Mouse (Mus musculus) forebrain, embryonic 12.5 days (tissue): ENCODE results near the gene Pcyt1a. TPM values are rescaled to one million over a fixed set of nuclear protein-coding genes. Genes with fewer than 3 reads are reported as not detected.

Experiments
- ATAC-seq: fragments of 200-750 bp; cut with Nextera tagmentation; 2 replicates; pipeline ENCODE4 v1.8.0; 2017; ENCODE audit warnings: moderate TSS enrichment; ENCODE audit not compliant: low FRiP score
- H3K27ac ChIP-seq: fragments of 300-500 bp; sonication (generic); 2 replicates; pipeline ENCODE4 v1.5.1; 2016; ENCODE audit warnings: mild to moderate bottlenecking
- H3K27me3 ChIP-seq: fragments of 300-500 bp; sonication (generic); 2 replicates; pipeline ENCODE4 v1.6.1; 2016; ENCODE audit warnings: mild to moderate bottlenecking
- H3K36me3 ChIP-seq: fragments of 300-500 bp; sonication (generic); replicated peaks from 2 replicates; pipeline ENCODE4 v1.6.1; 2016; ENCODE audit warnings: mild to moderate bottlenecking
- H3K4me1 ChIP-seq: fragments of 300-500 bp; sonication (generic); 2 replicates; pipeline ENCODE4 v1.6.1; 2016
- H3K4me2 ChIP-seq: fragments of 300-500 bp; sonication (generic); 2 replicates; pipeline ENCODE4 v1.6.1; 2016; ENCODE audit warnings: mild to moderate bottlenecking, moderate library complexity
- H3K4me3 ChIP-seq: fragments of 300-500 bp; sonication (generic); replicated peaks from 2 replicates; pipeline ENCODE4 v1.5.1; 2016; ENCODE audit warnings: mild to moderate bottlenecking
- H3K9ac ChIP-seq: fragments of 300-500 bp; sonication (generic); 2 replicates; pipeline ENCODE4 v1.6.1; 2016; ENCODE audit warnings: mild to moderate bottlenecking
- H3K9me3 ChIP-seq: fragments of 300-500 bp; sonication (generic); 2 replicates; pipeline ENCODE4 v1.6.1; 2016
- WGBS: fragments of 180-500 bp; shearing (Covaris S2); methylation state at CpG from one replicate; pipeline ENCODE4 v1.1.7; 2016; 5-methylcytosine and 5-hydroxymethylcytosine counted together
- polyA plus RNA-seq: library from polyadenylated mRNA; unstranded; fragments of >200 nt; fragmentation: Nextera tagmentation; extraction: Ambion mirVana; gene quantifications from 2 replicates; pipeline ENCODE4 v1.2.1, GENCODE M21; 2016

Gene Pcyt1a
- polyA plus RNA-seq, 1 experiment from 2014 or later = 42.7 TPM

DNA sequence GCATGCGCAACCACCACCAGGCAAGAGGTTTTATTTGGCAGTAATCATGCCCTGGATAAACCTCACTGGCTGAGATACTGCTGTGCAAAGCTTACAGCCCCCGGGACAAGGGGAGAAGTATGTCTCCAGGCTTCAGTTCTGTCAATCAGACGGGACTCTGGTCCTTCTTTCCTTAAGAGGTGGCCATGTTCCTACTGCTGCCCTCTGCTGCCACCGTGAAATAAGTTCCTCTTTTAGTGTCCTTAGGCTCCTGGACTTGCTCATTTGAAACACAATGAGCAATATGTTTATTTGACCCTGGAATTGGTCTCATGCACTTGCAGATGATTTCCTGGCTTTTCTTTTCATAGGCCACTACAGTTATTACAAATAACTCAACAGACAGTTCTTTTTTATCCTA, 29.8 kb downstream of the Pcyt1a start:
- peaks cover 21% of the 10 kb centered on the region for H3K36me3 ChIP-seq
- H3K27me3 ChIP-seq = no peaks in the 10 kb centered on the region
- no peak overlapping the region for H3K9ac ChIP-seq
- H3K9me3 ChIP-seq = no peaks in the 10 kb centered on the region
- no peak overlapping the region for H3K27ac ChIP-seq
- WGBS = 64% methylated on average over 4 of the region's 4 CpGs
- no peaks in the 10 kb centered on the region for H3K4me1 ChIP-seq
- no peak for ATAC-seq
- no peak overlapping the region for H3K4me2 ChIP-seq
- H3K4me3 ChIP-seq = no peak overlapping the region

DNA sequence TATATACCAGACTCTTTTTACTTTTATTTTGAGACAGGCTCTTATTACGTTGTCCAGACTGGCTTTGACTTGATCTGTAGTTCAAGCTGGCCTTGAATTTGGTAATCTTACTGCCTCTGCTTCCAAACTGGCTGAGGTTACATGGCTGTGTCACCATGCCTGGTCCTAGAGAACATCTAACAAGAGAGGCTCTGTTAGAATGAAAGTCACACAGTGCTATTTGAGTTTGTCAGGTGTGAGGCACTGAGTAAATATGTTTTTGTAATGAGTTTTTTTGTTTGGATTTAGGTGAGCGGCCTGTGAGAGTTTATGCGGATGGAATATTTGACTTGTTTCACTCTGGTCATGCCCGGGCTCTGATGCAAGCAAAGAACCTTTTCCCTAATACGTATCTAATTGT, 31.0 kb downstream of the Pcyt1a start:
- no peaks in the 10 kb centered on the region for H3K27me3 ChIP-seq
- H3K4me2 ChIP-seq = no peak overlapping the region
- 93% methylated on average over 5 of the region's 5 CpGs for WGBS
- H3K9me3 ChIP-seq = no peaks in the 10 kb centered on the region
- no peak for ATAC-seq
- peaks cover 18% of the 10 kb centered on the region for H3K36me3 ChIP-seq
- H3K9ac ChIP-seq = no peak overlapping the region
- no peak overlapping the region for H3K4me3 ChIP-seq
- H3K27ac ChIP-seq = no peak overlapping the region
- H3K4me1 ChIP-seq = no peaks in the 10 kb centered on the region

DNA sequence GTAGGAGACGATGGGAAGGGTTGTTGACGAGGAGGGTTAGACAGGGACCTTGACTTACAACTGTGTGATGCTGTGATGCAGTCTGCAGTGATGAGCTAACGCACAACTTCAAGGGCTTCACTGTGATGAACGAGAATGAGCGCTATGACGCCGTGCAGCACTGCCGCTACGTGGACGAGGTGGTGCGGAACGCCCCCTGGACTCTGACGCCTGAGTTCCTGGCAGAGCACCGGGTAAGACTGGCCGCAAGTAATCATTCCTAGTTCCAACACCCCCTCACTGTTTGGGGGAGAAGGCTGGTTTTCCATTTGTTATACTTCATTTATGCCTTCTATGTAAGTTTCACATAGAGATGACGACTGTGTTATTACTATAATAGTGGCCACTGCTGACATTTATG, 32.2 kb downstream of the Pcyt1a start:
- Histone ChIP-seq H3K9ac (no peak overlapping the region), H3K36me3 (peaks cover 26% of the 10 kb centered on the region), H3K27me3 (no peaks in the 10 kb centered on the region), H3K4me2 (no peak overlapping the region), H3K4me1 (no peaks in the 10 kb centered on the region), H3K4me3 (no peak overlapping the region), H3K9me3 (no peaks in the 10 kb centered on the region), H3K27ac (no peak overlapping the region)
- no peak for ATAC-seq
- WGBS = 95% methylated on average over 16 of the region's 16 CpGs

DNA sequence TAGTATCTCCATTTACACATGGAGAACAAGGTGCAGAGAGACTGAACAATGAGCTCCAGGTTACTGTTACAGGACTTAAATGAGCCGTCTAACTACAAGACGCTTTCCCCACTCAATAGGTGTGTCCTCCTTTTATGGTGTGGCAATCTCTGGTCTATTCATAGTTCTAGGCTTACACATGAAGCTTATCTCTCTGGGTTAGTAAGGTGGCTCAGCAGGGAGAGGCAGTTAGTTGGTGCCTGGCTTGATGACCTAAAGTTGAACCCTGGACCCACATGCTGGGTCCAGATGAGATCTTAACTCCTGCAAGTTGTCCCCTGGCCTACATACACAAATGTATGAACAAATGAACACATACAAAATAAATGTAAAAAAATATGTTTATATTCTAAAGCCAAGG, 32.7 kb downstream of the Pcyt1a start:
- no peak overlapping the region for H3K27ac ChIP-seq
- peaks cover 26% of the 10 kb centered on the region for H3K36me3 ChIP-seq
- no peaks in the 10 kb centered on the region for H3K9me3 ChIP-seq
- ATAC-seq = no peak
- H3K9ac ChIP-seq = no peak overlapping the region
- H3K4me3 ChIP-seq = no peak overlapping the region
- WGBS = 89% methylated on average over 2 of the region's 2 CpGs
- H3K4me1 ChIP-seq = no peaks in the 10 kb centered on the region
- H3K27me3 ChIP-seq = no peaks in the 10 kb centered on the region
- H3K4me2 ChIP-seq = no peak overlapping the region

DNA sequence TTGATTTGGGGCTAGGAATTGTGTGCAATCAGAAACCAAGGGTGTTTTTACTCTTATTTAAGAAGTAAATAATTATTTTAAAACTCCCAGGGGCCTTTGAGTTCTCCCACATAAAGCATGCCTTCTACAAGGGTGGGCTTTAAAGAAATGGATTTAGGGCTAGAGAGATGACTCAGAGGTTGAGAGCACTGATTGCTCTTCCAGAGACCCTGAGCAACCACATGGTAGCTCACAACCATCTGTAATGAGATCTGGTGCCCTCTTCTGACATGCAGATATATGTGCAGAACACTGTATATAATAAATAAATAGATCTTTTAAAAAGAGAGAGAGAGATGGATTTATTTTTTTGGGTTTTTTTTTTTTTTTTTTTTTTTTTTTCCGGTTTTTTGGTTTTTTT, 34.2 kb downstream of the Pcyt1a start:
- Histone ChIP-seq H3K9ac (no peak overlapping the region), H3K9me3 (no peaks in the 10 kb centered on the region), H3K27ac (no peak overlapping the region), H3K4me1 (no peaks in the 10 kb centered on the region), H3K36me3 (peaks cover 28% of the 10 kb centered on the region), H3K27me3 (no peaks in the 10 kb centered on the region), H3K4me3 (no peak overlapping the region), H3K4me2 (no peak overlapping the region)
- no peak for ATAC-seq
- WGBS = 0% methylated on average over 1 of the region's 1 CpGs

DNA sequence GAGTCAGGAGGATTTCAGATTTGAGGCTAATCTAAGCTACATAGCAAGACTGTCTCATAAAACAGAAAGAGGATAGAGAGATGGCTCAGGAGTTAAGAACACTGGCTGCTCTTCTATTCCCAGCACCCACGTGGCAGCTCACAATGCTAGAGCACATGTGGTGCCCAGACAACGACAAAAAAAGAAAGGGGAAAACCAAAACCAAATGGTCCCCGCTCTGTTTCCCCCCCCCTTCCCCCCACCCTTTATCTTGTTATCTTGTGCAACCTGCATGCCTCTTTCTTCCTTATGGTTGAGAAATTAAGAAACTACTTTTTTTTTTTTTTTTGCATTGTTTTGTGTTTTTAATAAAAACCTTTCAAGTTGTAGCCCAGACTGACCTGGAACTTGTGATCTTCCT, 37.8 kb downstream of the Pcyt1a start:
- no peak overlapping the region for H3K4me2 ChIP-seq
- H3K4me1 ChIP-seq = no peaks in the 10 kb centered on the region
- H3K27ac ChIP-seq = no peak overlapping the region
- H3K4me3 ChIP-seq = no peak overlapping the region
- H3K9me3 ChIP-seq = no peaks in the 10 kb centered on the region
- H3K27me3 ChIP-seq = no peaks in the 10 kb centered on the region
- H3K9ac ChIP-seq = no peak overlapping the region
- ATAC-seq = no peak
- WGBS = 83% methylated on average over 3 of the region's 3 CpGs
- peaks cover 54% of the 10 kb centered on the region for H3K36me3 ChIP-seq

DNA sequence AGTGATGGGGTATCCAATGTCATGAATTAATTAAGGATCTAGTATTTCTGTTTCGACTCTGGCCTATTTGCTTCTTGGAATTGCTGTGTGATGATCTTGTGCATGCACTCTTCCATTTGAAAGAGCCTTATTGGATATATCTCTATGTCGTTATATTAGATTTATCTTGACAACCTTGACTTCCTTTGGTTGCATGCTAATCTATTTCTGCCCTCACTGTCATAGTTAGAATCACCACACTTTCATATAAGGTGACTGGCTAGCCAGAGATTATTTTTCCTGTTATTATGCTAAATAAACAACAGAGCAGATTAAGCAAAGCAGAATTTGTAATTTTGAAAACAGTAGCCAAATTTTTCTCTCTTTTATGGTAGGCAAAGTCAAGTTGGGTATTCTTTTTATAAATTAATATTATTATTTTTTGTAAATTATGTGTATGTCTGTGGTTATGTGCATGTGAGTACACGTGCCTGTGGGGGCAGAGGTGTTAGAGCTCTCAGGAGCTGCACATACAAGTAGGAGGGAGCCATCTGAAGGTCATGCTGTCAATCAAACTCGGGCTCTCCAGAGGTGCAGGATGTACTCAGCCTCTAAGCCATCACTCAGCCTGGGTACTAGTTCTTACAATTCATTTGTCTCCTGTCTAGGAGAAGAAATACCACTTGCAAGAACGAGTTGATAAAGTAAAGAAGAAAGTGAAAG, 38.8 kb downstream of the Pcyt1a start:
- Histone ChIP-seq H3K9ac (no peak overlapping the region), H3K27me3 (no peaks in the 10 kb centered on the region), H3K27ac (no peak overlapping the region), H3K9me3 (no peaks in the 10 kb centered on the region), H3K36me3 (peaks cover 50% of the 10 kb centered on the region), H3K4me3 (no peak overlapping the region), H3K4me1 (no peaks in the 10 kb centered on the region), H3K4me2 (no peak overlapping the region)
- WGBS = 83% methylated on average over 5 of the region's 5 CpGs
- no peak for ATAC-seq

DNA sequence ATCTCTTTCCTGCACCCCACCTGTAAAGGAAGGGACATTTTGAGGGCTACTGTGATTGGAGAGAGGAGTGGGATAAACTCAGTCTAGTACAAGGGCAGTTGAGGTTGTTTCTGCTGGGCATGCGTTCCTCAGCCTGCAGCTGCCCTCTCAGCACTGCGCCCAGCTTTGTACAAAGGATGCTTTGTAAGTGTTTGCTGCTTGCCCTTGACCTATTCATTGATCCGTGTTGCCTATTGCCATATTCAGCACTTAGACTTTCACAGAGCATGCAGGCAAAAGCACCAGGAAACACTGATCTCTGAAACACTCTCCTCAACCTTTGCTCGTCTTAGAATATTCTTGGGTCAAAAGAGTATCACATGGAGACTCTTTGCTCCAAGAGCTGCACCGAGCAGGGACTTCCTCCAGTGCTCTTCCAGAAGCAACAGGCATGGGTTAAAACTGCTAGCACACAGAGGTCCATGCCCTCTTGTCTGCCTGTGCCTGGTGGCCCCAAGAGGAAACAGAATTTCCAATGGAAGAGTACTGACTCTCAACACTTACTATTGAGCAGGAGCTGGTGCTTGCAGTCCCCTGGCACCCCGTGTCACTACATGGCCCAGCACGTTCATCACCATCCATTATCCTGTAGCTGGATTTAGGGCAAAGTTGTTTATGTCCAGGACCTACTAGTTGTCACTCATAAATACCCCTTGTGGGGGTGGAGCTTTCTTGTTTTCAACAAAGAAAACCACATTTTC, 41.7 kb downstream of the Pcyt1a start:
- no peak overlapping the region for H3K4me3 ChIP-seq

DNA sequence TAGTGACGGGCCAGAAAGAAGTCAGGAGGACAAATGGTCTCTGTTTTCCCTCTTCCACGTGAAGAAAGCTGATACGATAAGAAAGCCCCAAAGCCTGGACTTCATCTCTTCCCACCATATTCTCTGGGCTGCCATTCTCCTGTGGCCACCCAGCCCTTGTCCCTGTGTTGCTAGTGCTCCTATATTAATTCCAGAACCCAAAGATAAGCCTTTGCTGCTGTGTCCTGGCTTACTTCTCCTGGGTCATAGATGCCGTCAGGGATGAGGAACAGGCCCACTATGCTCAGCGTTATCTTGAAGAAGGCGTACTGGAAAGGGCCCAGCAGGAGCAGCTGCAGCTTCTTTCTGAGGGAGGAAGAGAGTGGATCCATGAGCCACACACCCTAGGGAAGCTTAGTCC, 46.6 kb downstream of the Pcyt1a start:
- no peaks in the 10 kb centered on the region for H3K9me3 ChIP-seq
- no peak overlapping the region for H3K4me2 ChIP-seq
- H3K4me3 ChIP-seq = no peak overlapping the region
- H3K9ac ChIP-seq = no peak overlapping the region
- no peaks in the 10 kb centered on the region for H3K27me3 ChIP-seq
- H3K27ac ChIP-seq = no peak overlapping the region
- peaks cover 11% of the 10 kb centered on the region; the same call in 1 of the 2 replicates for H3K36me3 ChIP-seq
- 93% methylated on average over 6 of the region's 6 CpGs for WGBS
- ATAC-seq = no peak
- H3K4me1 ChIP-seq = no peaks in the 10 kb centered on the region

More for the DNA sequence above, 41.7 kb downstream of the Pcyt1a start:
- WGBS = 69% methylated on average over 7 of the region's 7 CpGs
- Histone ChIP-seq H3K9me3 (no peaks in the 10 kb centered on the region), H3K4me1 (no peaks in the 10 kb centered on the region), H3K36me3 (peaks cover 38% of the 10 kb centered on the region), H3K4me2 (no peak overlapping the region), H3K27ac (no peak overlapping the region), H3K27me3 (no peaks in the 10 kb centered on the region), H3K9ac (no peak overlapping the region)
- no peak for ATAC-seq

DNA sequence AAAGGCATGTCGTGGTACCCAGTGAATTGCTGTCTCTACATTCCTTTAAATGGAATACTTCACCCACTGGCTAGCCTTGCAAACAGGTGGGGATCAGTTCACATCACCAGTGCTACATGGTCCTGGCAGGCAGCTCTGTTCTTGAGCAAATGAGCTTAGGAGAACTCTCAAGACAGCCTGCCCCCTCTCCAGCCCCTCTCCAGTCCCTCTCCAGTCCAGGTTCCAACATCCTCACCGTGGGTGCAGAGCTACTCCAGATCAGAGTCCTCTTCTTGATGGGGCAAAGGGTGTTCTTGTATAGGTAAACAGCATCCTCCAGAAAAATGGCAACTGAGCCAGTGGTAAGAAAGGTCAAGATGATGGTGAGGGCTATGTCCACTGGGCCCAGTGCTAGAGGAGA, 48.7 kb downstream of the Pcyt1a start:
- 84% methylated on average over 2 of the region's 2 CpGs for WGBS

DNA sequence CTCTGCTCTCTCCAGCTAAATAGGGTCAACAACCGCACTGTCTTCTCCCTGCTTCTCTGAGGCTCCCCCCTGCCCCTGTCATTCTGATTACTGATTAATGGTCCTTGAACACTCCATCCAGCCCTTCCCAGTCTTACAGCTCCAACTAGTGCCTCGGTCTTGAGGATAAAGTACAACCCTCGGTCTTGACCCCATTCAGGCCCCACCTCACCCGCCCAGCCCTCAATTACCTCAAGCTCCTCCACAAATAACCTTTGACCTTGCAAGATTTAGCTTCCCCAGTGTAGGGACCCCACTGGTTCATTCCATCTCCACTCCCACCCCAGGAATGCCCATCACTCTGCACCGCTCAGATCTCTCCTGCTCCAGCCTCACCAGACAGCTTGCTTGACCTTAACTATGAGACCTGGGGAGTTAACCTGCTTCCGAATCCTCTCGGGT, 53.7 kb downstream of the Pcyt1a start:
- 53% methylated on average over 7 of the region's 7 CpGs for WGBS
- Histone ChIP-seq H3K4me3 (no peak overlapping the region), H3K27ac (no peak overlapping the region), H3K4me1 (peaks cover 5% of the 10 kb centered on the region; the same call in 1 of the 2 replicates), H3K36me3 (no peaks in the 10 kb centered on the region), H3K27me3 (no peaks in the 10 kb centered on the region), H3K4me2 (no peak overlapping the region), H3K9ac (no peak overlapping the region), H3K9me3 (no peaks in the 10 kb centered on the region)
- ATAC-seq = no peak

More for the DNA sequence above, 48.7 kb downstream of the Pcyt1a start:
- H3K4me3 ChIP-seq = no peak overlapping the region
- no peaks in the 10 kb centered on the region for H3K36me3 ChIP-seq
- no peak for ATAC-seq
- H3K4me1 ChIP-seq = peaks cover 5% of the 10 kb centered on the region; the same call in 1 of the 2 replicates
- no peak overlapping the region for H3K4me2 ChIP-seq
- H3K27me3 ChIP-seq = no peaks in the 10 kb centered on the region
- H3K9ac ChIP-seq = no peak overlapping the region
- H3K9me3 ChIP-seq = no peaks in the 10 kb centered on the region
- H3K27ac ChIP-seq = no peak overlapping the region

DNA sequence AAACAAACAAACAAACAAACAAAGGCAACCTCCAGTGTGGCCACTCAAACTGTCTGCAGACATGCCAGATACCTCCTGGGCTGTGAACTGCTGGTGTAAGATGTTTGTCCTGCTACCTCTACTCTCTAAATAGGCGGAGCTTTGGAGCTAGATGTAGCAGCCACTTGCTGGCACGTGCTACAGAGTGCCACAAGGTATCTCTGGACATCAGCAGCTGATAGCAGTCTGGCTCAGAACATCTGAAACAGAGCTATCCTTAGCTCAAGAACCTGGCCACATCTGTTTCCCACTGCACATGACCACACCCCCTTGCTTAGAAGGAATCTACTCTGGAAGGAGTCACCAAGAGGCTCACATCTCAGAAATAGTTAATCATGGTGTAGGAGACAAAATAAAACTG, 54.5 kb downstream of the Pcyt1a start:
- H3K4me3 ChIP-seq = no peak overlapping the region
- no peak overlapping the region for H3K4me2 ChIP-seq
- no peak overlapping the region for H3K9ac ChIP-seq
- H3K4me1 ChIP-seq = peaks cover 5% of the 10 kb centered on the region; the same call in 1 of the 2 replicates
- no peaks in the 10 kb centered on the region for H3K27me3 ChIP-seq
- no peak overlapping the region for H3K27ac ChIP-seq
- 78% methylated on average over 2 of the region's 2 CpGs for WGBS
- no peak for ATAC-seq
- no peaks in the 10 kb centered on the region for H3K9me3 ChIP-seq
- H3K36me3 ChIP-seq = no peaks in the 10 kb centered on the region

DNA sequence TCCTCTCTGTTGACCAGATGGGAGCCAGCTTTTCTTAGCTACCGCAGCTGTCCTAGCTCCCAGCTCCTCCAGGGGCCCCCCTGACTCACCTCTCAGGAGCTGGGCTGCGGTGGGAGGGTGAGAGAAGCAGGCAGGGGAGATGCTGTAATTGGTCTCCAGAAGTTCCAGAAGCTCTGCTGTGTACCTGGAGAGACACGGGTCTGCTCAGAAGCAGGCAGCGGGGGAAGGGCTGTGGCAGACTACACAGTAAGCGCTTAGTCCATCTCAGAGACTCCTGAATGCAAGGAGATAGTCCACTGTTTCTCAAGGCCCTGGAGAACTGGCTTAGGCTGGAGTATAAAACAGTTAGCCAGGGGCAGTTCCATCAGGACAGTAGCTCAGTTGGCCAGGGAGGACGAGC, 55.3 kb downstream of the Pcyt1a start:
- H3K4me1 ChIP-seq = peaks cover 5% of the 10 kb centered on the region; the same call in 1 of the 2 replicates
- H3K27ac ChIP-seq = no peak overlapping the region
- H3K27me3 ChIP-seq = no peaks in the 10 kb centered on the region
- no peak overlapping the region for H3K4me3 ChIP-seq
- no peak for ATAC-seq
- H3K4me2 ChIP-seq = no peak overlapping the region
- no peaks in the 10 kb centered on the region for H3K9me3 ChIP-seq
- H3K9ac ChIP-seq = no peak overlapping the region
- no peaks in the 10 kb centered on the region for H3K36me3 ChIP-seq
- WGBS = 83% methylated on average over 6 of the region's 6 CpGs
